Mouse (Mus musculus): Measurements from ENCODE around the gene Chid1. TPM values are rescaled to one million over a fixed set of nuclear protein-coding genes. Genes with fewer than 3 reads are reported as not detected.

The Chid1 gene
- polyA plus RNA-seq, 1 experiment from 2014 or later, result 37.9 TPM

DNA sequence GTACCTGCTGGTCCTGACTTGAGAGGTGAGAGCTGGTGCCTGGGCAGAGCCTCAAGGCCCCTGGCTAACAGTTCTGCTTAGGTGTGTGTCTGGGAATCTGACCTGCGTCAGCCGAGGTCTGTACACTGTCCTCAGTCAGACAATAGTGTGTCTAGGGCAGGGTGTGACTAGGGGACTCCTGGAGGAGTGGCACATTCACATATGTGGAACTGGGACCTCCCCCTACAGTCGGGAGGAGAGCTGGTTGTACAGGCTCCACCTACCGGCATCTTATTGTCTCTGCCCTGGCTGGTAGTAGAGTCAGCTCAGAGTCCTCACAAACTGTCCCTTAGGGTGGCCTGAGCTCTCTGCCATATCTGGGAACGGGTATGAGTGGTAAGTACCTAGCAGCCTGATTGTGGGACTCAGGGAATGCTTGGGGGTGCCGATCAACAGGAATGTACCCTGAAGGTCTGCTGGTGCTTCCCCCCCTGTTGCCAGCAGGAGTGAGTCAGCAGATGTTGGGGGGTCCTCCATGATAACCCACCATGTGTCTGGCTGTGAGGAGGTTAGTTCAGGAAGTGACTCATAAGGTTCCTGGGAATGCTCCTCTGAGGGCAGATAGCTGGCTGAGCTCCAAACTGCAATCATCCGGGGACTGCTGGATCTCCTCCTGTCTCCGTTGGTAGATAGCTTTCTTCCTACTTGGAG is 71.0 kb downstream of the Chid1 start:
- peak overlapping the region; percentile 54 for H3K4me3 ChIP-seq (replicated peaks; ENCODE audit: low read depth, low read length)
- H3K9me3 ChIP-seq (ENCODE audit: control insufficient read depth, low read length), result no peaks in the 10 kb centered on the region
- H3K27me3 ChIP-seq (ENCODE audit: control insufficient read depth, insufficient read depth, low read length), result peaks cover 36% of the 10 kb centered on the region
- 18% methylated on average over 8 of the region's 8 CpGs for WGBS
- peak overlapping the region; percentile 67 for H3K4me2 ChIP-seq (ENCODE audit: low read length)
- peaks cover 29% of the 10 kb centered on the region for H3K36me3 ChIP-seq (ENCODE audit: control insufficient read depth, insufficient read depth, low read length)
- peaks cover 32% of the 10 kb centered on the region for H3K4me1 ChIP-seq (ENCODE audit: control insufficient read depth, insufficient read depth, low read length)
- peak; percentile 80 for ATAC-seq (ENCODE audit: low FRiP score, low TSS enrichment)
- DNase-seq, result peak; percentile 84
- peak overlapping the region; percentile 84 for H3K27ac ChIP-seq (replicated peaks; ENCODE audit: low read depth, low read length)
- H3K9ac ChIP-seq (replicated peaks; ENCODE audit: low read length), result peak overlapping the region; percentile 75

DNA sequence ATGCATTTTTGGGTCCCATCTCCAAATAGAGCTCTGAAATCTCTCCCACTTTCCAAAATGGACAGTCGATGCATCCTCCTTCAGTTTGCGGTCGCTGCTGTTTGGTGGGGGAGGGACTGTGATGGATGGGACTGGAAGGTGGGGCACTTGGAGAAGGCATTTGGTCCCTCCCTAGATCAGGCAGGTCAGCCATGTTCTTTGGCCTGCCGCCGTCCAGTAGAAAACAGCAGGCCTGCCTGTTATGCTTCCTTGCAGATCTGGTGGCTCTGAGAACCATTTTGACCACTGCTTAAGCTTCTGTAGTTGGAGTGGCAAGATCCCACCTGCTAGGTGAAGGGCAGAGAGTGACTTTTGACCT is 71.5 kb downstream of the Chid1 start:
- ATAC-seq (ENCODE audit: low FRiP score, low TSS enrichment) (peak; percentile 38; the same call in 1 of the 2 replicates), DNase-seq (peak; percentile 30)
- 21% methylated on average over 5 of the region's 5 CpGs for WGBS
- peaks cover 41% of the 10 kb centered on the region for H3K27me3 ChIP-seq (ENCODE audit: control insufficient read depth, insufficient read depth, low read length)
- H3K4me2 ChIP-seq (ENCODE audit: low read length), result peak overlapping the region; percentile 67
- peaks cover 31% of the 10 kb centered on the region for H3K4me1 ChIP-seq (ENCODE audit: control insufficient read depth, insufficient read depth, low read length)
- peak overlapping the region; percentile 75 for H3K9ac ChIP-seq (replicated peaks; ENCODE audit: low read length)
- no peaks in the 10 kb centered on the region for H3K9me3 ChIP-seq (ENCODE audit: control insufficient read depth, low read length)
- peak overlapping the region; percentile 54 for H3K4me3 ChIP-seq (replicated peaks; ENCODE audit: low read depth, low read length)
- peak overlapping the region; percentile 84 for H3K27ac ChIP-seq (replicated peaks; ENCODE audit: low read depth, low read length)
- H3K36me3 ChIP-seq (ENCODE audit: control insufficient read depth, insufficient read depth, low read length), result peaks cover 29% of the 10 kb centered on the region

DNA sequence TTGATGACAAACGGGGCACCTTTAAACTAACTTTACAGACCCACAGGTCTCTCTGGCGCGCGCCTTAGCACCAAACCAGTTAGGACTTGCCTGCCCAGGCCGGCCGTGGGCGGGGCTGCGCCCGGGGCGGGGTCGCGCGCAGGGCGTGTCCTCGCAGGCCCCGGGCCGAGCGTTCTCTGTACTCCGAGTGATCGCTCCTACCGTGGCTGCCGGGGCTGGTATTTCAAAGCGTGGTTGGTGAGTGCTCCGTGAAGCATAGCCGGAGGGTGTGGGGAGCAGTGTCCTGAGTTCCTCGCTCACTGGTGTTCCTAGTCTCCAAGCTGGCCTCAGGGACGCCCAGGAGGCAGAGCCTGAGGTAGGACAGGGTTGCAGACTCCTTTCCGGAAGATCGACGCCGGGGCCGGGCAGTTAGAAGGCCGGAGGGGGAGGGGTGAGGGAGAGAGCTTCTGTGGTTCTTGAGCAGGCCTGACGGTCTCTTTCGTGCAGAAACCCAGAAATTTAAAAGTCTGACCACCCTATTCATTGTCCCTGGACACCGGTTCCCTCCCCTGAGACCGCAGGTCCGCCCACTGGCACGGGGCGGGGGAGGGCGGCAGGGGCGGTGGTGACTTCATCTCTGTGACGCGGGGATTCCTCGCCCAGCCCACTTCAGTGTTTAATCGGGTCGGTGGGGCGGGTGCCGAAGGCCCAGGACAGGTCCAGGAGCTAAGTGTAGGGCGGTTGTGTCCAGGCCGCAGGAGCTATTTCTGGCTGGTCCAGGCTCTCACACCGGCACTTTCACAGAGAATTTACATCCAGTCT is 72.2 kb downstream of the Chid1 start, which contains the start of gene Cd151:
TSS of gene Cd151 (plus strand) at position 163 of the 801 bp plus-strand sequence.
- Histone ChIP-seq H3K4me3 (replicated peaks; ENCODE audit: low read depth, low read length) (peak within 1 kb of the TSS; percentile 54), H3K9me3 (ENCODE audit: control insufficient read depth, low read length) (no peaks in the 10 kb centered on the region), H3K36me3 (ENCODE audit: control insufficient read depth, insufficient read depth, low read length) (peaks cover 24% of the 10 kb centered on the region), H3K9ac (replicated peaks; ENCODE audit: low read length) (peak within 1 kb of the TSS; percentile 75), H3K27ac (replicated peaks; ENCODE audit: low read depth, low read length) (peak within 1 kb of the TSS; percentile 84), H3K4me2 (ENCODE audit: low read length) (peak within 1 kb of the TSS; percentile 67), H3K4me1 (ENCODE audit: control insufficient read depth, insufficient read depth, low read length) (peaks cover 31% of the 10 kb centered on the region), H3K27me3 (ENCODE audit: control insufficient read depth, insufficient read depth, low read length) (peaks cover 48% of the 10 kb centered on the region)
- DNase-seq (peak; percentile 81), ATAC-seq (ENCODE audit: low FRiP score, low TSS enrichment) (peak; percentile 59)
- under 1% methylated on average over 52 of the region's 52 CpGs for WGBS

DNA sequence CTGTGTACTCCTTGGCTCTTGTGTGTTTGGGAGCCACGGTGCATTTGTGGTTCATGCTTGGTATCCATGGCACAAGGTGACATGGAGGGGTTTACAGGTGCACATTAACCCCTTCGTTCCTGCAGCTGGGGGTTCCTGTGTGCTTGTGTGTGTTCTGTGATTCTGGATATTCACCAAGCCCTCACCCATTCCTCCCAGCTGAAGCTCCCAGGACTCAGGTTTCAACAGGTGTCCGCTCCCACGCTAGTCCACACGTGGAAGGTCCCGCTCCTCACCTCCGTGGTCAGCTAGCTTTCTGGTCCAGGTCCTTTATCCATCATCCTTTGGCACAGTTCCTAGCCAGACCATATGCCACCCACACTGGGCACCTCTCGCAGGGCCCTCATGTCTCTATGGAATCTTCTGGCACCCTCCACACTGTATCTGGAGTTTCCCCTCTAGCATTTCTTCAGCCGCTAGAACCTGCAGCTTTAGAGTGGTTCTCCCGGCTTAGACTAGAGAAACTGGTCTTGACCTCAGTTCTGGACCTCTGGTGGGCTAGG is 73.0 kb downstream of the Chid1 start:
- Histone ChIP-seq H3K36me3 (ENCODE audit: control insufficient read depth, insufficient read depth, low read length) (peaks cover 19% of the 10 kb centered on the region), H3K4me3 (replicated peaks; ENCODE audit: low read depth, low read length) (peak overlapping the region; percentile 54), H3K4me2 (ENCODE audit: low read length) (peak overlapping the region; percentile 67), H3K9ac (replicated peaks; ENCODE audit: low read length) (peak overlapping the region; percentile 75), H3K9me3 (ENCODE audit: control insufficient read depth, low read length) (no peaks in the 10 kb centered on the region), H3K27ac (replicated peaks; ENCODE audit: low read depth, low read length) (no peak overlapping the region), H3K27me3 (ENCODE audit: control insufficient read depth, insufficient read depth, low read length) (peaks cover 56% of the 10 kb centered on the region), H3K4me1 (ENCODE audit: control insufficient read depth, insufficient read depth, low read length) (peaks cover 31% of the 10 kb centered on the region)
- DNase-seq (no peak), ATAC-seq (ENCODE audit: low FRiP score, low TSS enrichment) (no peak)
- WGBS, result 67% methylated on average over 10 of the region's 10 CpGs

DNA sequence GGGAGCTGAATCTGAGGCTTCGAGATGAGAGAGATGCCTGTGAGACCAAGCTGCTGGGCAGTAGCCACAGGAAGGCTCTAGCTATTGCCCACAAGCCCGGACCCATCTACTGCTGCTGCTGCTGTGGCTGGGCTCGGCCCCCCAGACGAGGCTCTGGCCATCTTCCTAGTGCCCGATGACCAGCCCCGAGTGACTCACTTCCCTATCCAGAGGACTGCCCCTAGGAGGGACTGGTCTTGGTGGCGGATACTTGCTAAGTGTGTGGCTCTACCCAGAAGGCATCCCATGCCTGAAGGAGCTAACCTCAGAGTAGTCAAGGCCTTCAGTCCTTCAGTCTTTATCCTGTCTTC is 73.6 kb downstream of the Chid1 start:
- Histone ChIP-seq H3K4me3 (replicated peaks; ENCODE audit: low read depth, low read length) (no peak overlapping the region), H3K4me2 (ENCODE audit: low read length) (no peak overlapping the region), H3K9ac (replicated peaks; ENCODE audit: low read length) (no peak overlapping the region), H3K9me3 (ENCODE audit: control insufficient read depth, low read length) (no peaks in the 10 kb centered on the region), H3K36me3 (ENCODE audit: control insufficient read depth, insufficient read depth, low read length) (peaks cover 13% of the 10 kb centered on the region), H3K4me1 (ENCODE audit: control insufficient read depth, insufficient read depth, low read length) (peaks cover 31% of the 10 kb centered on the region), H3K27ac (replicated peaks; ENCODE audit: low read depth, low read length) (no peak overlapping the region), H3K27me3 (ENCODE audit: control insufficient read depth, insufficient read depth, low read length) (peaks cover 62% of the 10 kb centered on the region)
- DNase-seq (no peak), ATAC-seq (ENCODE audit: low FRiP score, low TSS enrichment) (no peak)
- WGBS, result 74% methylated on average over 7 of the region's 7 CpGs

DNA sequence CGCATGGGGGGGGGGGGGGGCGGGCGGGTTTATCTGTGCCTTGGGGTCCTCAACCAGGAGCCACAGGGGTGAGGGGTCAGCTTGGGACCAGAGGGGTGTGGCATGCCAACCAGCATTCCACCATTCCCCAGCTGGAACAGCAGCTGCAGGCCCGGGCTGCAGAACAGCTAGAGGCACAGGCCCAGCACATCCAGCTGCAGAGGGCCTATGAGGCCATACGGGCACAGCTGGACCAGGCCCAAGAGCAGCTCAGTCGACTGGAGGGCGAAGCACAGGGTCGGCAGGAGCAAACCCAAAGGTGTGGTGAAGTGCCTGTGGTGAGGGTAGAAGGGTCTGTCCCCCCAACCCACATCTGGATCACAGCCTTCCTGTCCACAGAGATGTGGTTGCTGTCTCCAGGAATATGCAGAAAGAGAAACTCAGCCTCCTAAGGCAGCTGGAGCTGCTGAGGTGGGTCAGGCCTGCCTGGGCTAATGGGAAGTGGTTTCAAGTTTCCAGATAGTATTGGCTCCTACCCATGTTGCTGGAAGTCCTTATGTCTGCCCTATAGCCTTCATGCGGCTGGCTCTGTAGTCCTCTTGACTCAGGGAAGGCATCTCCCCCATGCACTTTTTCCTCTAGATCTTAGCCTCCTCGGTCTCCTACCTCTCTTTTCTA is 74.1 kb downstream of the Chid1 start:
- no peak overlapping the region for H3K27ac ChIP-seq (replicated peaks; ENCODE audit: low read depth, low read length)
- no peak overlapping the region for H3K4me3 ChIP-seq (replicated peaks; ENCODE audit: low read depth, low read length)
- H3K36me3 ChIP-seq (ENCODE audit: control insufficient read depth, insufficient read depth, low read length), result peaks cover 8% of the 10 kb centered on the region
- WGBS, result 36% methylated on average over 10 of the region's 10 CpGs
- peaks cover 67% of the 10 kb centered on the region for H3K27me3 ChIP-seq (ENCODE audit: control insufficient read depth, insufficient read depth, low read length)
- no peak for ATAC-seq (ENCODE audit: low FRiP score, low TSS enrichment)
- H3K9ac ChIP-seq (replicated peaks; ENCODE audit: low read length), result no peak overlapping the region; the same call in 1 of the 2 replicates
- H3K4me2 ChIP-seq (ENCODE audit: low read length), result no peak overlapping the region
- peaks cover 31% of the 10 kb centered on the region for H3K4me1 ChIP-seq (ENCODE audit: control insufficient read depth, insufficient read depth, low read length)
- DNase-seq, result no peak
- no peaks in the 10 kb centered on the region for H3K9me3 ChIP-seq (ENCODE audit: control insufficient read depth, low read length)

GRCm38 (mm10) chr7:141464603-141465201 is 75.0 kb downstream of the Chid1 start:
- no peak for ATAC-seq (ENCODE audit: low FRiP score, low TSS enrichment)
- Histone ChIP-seq H3K9ac (replicated peaks; ENCODE audit: low read length) (peak overlapping the region; percentile 23; the same call in 1 of the 2 replicates), H3K4me1 (ENCODE audit: control insufficient read depth, insufficient read depth, low read length) (peaks cover 27% of the 10 kb centered on the region), H3K36me3 (ENCODE audit: control insufficient read depth, insufficient read depth, low read length) (peaks cover 1% of the 10 kb centered on the region), H3K27ac (replicated peaks; ENCODE audit: low read depth, low read length) (no peak overlapping the region; the same call in 1 of the 2 replicates), H3K4me2 (ENCODE audit: low read length) (peak overlapping the region; percentile 29), H3K4me3 (replicated peaks; ENCODE audit: low read depth, low read length) (peak overlapping the region; percentile 12; the same call in 1 of the 2 replicates), H3K9me3 (ENCODE audit: control insufficient read depth, low read length) (no peaks in the 10 kb centered on the region), H3K27me3 (ENCODE audit: control insufficient read depth, insufficient read depth, low read length) (peaks cover 73% of the 10 kb centered on the region)
- WGBS, result 3% methylated on average over 38 of the region's 38 CpGs
- no peak for DNase-seq

Measured in midbrain, embryonic 14.5 days (tissue).